Mouse (Mus musculus): Measurements from ENCODE around the gene Dusp8.

GRCm38 (mm10) chr7:142060185-142060930 lies 35.3 kb downstream of the Dusp8 start:
- TF ChIP-seq CTCF (IDR thresholded peaks at IDR 0.05; ENCODE audit: low read depth, low read length): no peak
- no peak for TF ChIP-seq POLR2A (IDR thresholded peaks at IDR 0.05; ENCODE audit: insufficient read depth, low read length)
- TF ChIP-seq EP300 (IDR thresholded peaks at IDR 0.05; ENCODE audit: insufficient read depth, low read depth, low read length): no peak

Data from ES-Bruce4 (cell line).